Mouse (Mus musculus): ENCODE results near the gene Acvr2b. TPM values are rescaled to one million over a fixed set of nuclear protein-coding genes. Genes with fewer than 3 reads are reported as not detected.

Acvr2b gene
- polyA plus RNA-seq, 1 experiment: 6.2 TPM

DNA sequence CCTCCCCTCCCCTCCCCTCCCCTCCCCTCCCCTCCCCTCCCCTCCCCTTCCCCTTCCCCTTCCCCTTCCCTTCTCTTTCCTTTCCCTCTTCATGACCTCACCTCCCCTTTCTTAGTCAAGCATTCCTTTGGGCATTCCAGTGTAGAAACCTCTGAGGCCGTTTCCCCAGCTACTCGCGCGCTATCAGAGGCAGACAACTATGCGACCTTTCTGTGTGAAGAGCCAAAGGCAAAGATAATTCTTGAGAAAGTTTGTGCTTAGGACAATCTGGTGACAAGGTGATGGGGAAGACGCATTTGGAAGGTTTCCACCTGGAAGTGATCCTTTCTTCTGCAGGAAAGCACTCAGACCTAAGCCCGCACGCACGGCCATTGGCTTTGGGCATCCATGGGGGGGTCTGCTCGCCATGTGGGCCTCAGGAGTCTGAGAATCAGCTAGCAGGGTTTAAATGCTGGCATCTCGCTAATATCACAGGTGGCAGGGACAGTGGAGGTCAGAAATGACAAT is 70.5 kb downstream of the Acvr2b start:
- no peak overlapping the region for H3K4me3 ChIP-seq (ENCODE audit: insufficient read depth, low read depth, low read length)
- no peak for DNase-seq
- H3K4me1 ChIP-seq (ENCODE audit: control insufficient read depth, insufficient read depth, low read length): peaks cover 3% of the 10 kb centered on the region
- 69% methylated on average over 11 of the region's 11 CpGs for WGBS
- TF ChIP-seq POLR2A (IDR thresholded peaks at IDR 0.05; ENCODE audit: low read depth, low read length) (no peak), CTCF (conservative IDR thresholded peaks at IDR 0.05; ENCODE audit: insufficient read depth, insufficient read length, low read depth, low read length) (no peak)
- H3K36me3 ChIP-seq (ENCODE audit: control insufficient read depth, insufficient read depth, low read length): no peaks in the 10 kb centered on the region
- H3K27me3 ChIP-seq (replicated peaks; ENCODE audit: control insufficient read depth, insufficient read depth, low read length): no peaks in the 10 kb centered on the region
- no peak overlapping the region for H3K27ac ChIP-seq (ENCODE audit: insufficient read depth, low read depth, low read length)

DNA sequence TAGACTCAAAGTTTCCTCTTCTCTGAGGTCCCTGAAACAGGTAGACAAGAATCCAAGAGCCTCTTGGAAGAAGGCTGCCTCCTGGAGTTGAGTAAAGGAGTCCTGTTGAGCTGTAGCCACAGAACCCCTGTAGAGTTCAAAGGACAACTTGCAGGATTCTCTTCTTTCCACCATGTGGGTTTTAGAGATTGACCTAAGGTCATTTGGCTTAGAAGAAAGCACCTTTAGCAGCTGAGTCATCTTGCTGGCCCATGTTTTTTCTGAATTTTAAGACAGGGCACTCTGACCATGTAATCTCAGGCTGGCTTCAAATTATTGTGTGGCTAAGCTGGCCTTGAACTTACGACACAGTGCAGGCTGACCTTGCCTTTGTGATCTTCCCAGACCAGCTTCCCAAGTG is 71.1 kb downstream of the Acvr2b start:
- DNase-seq: peak; percentile 79
- H3K27me3 ChIP-seq (replicated peaks; ENCODE audit: control insufficient read depth, insufficient read depth, low read length): no peaks in the 10 kb centered on the region
- WGBS: 71% methylated on average over 1 of the region's 1 CpGs
- no peak overlapping the region for H3K4me3 ChIP-seq (ENCODE audit: insufficient read depth, low read depth, low read length)
- no peak for TF ChIP-seq CTCF (conservative IDR thresholded peaks at IDR 0.05; ENCODE audit: insufficient read depth, insufficient read length, low read depth, low read length)
- no peak for TF ChIP-seq POLR2A (IDR thresholded peaks at IDR 0.05; ENCODE audit: low read depth, low read length)
- H3K27ac ChIP-seq (ENCODE audit: insufficient read depth, low read depth, low read length): no peak overlapping the region
- no peaks in the 10 kb centered on the region for H3K36me3 ChIP-seq (ENCODE audit: control insufficient read depth, insufficient read depth, low read length)
- peaks cover 3% of the 10 kb centered on the region for H3K4me1 ChIP-seq (ENCODE audit: control insufficient read depth, insufficient read depth, low read length)

DNA sequence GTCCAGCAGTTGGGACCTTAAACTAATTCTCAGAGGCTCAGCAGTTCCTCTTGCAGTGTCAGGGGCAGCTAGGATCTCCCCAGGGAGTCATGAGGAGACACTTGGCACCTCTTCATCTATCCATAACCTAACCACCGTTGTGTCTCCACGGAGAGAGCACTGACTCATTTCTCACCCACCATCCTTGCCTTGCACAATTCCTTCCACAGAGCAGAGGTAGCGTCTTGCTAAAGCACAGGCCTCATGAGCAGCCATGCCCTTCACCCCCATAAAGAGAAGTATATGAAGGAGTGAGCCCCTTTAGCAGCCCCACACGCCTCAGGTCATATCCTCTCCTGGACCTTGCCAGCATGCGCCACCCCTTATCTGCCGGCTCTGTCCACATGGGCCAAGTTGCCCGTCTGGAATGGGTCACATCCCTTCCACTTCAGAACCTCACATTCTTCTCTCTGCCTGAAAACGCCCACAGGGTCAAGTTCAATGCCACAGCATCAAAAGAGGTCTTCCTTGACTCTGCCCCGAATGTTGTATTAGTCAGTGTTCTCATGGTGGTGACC is 71.8 kb downstream of the Acvr2b start:
- no peak for DNase-seq
- 71% methylated on average over 9 of the region's 9 CpGs for WGBS

DNA sequence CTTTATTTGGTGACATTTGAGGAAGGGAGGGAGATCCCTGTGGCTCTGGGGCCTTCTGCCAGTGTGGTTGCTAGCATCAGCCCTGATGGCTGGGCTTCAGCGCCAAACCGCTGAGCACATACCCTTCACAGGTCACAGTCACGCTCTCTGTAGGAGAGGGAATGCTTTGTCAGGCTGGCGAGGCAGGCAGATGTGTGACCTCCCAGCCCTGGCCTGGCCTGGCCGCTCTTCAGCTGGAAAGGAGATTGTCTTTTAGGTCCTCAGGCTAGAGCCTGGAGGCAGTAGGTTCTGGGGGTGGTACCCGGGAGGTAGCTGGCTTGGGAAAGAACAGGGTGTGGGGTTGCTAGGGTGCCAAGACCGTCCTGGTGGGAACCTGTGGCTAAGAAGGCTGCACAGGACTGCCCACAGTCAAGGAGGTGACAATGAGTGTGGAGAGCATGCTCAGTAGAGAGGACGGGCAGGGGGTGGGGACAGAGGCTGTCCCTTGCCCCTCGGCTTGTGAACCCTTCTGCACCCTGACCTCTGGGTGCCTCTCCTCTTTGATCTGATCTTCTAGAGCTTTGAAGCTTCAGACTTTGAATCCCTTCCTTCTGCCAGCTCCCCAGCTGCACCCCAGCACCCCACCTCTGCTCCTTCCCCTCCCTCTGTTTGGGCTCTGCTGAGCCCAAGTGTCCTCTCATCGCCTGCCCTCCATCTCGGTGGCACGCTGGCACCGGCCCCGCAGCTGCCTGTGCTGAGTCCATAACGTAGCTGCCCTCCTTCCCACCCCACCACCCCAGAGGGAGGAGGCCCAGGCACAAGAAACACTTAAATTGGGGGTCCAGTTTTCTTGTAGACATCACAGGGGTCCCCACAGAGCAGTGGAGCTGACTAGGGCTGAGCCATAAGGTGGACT is 73.0 kb downstream of the Acvr2b start:
- DNase-seq: peak; percentile 30
- H3K36me3 ChIP-seq (ENCODE audit: control insufficient read depth, insufficient read depth, low read length): no peaks in the 10 kb centered on the region
- H3K4me3 ChIP-seq (ENCODE audit: insufficient read depth, low read depth, low read length): no peak overlapping the region
- peaks cover 3% of the 10 kb centered on the region for H3K4me1 ChIP-seq (ENCODE audit: control insufficient read depth, insufficient read depth, low read length)
- no peak overlapping the region for H3K27ac ChIP-seq (ENCODE audit: insufficient read depth, low read depth, low read length)
- no peaks in the 10 kb centered on the region for H3K27me3 ChIP-seq (replicated peaks; ENCODE audit: control insufficient read depth, insufficient read depth, low read length)
- 57% methylated on average over 15 of the region's 15 CpGs for WGBS
- TF ChIP-seq CTCF (conservative IDR thresholded peaks at IDR 0.05; ENCODE audit: insufficient read depth, insufficient read length, low read depth, low read length) (no peak), POLR2A (IDR thresholded peaks at IDR 0.05; ENCODE audit: low read depth, low read length) (no peak)

More for the DNA sequence above, 71.8 kb downstream of the Acvr2b start:
- Histone ChIP-seq H3K4me1 (ENCODE audit: control insufficient read depth, insufficient read depth, low read length) (peaks cover 3% of the 10 kb centered on the region), H3K36me3 (ENCODE audit: control insufficient read depth, insufficient read depth, low read length) (no peaks in the 10 kb centered on the region), H3K27ac (ENCODE audit: insufficient read depth, low read depth, low read length) (no peak overlapping the region), H3K27me3 (replicated peaks; ENCODE audit: control insufficient read depth, insufficient read depth, low read length) (no peaks in the 10 kb centered on the region), H3K4me3 (ENCODE audit: insufficient read depth, low read depth, low read length) (no peak overlapping the region)
- TF ChIP-seq POLR2A (IDR thresholded peaks at IDR 0.05; ENCODE audit: low read depth, low read length) (no peak), CTCF (conservative IDR thresholded peaks at IDR 0.05; ENCODE audit: insufficient read depth, insufficient read length, low read depth, low read length) (no peak)

DNA sequence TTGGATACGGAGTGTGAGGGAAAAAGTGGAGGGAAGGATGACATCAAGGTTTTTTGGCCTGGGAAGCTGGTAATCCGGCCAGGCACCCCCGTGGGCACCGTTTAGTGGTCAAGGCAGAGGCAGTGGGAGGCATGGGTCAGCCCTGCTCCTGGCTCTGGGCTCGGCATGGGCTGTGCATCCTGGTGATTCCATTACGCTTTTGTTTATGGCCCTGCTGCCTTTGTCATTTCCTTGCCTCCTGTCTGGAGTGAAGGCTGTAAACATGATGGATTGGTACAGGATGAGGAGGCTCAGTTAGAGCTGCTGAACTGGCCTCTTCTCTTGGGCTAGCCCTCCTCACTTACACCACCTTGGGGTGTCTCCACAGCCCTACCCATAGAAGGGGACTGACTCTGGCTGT is 75.8 kb downstream of the Acvr2b start:
- 39% methylated on average over 6 of the region's 6 CpGs for WGBS
- DNase-seq: no peak
- H3K27ac ChIP-seq (ENCODE audit: insufficient read depth, low read depth, low read length): no peak overlapping the region
- H3K36me3 ChIP-seq (ENCODE audit: control insufficient read depth, insufficient read depth, low read length): no peaks in the 10 kb centered on the region
- H3K27me3 ChIP-seq (replicated peaks; ENCODE audit: control insufficient read depth, insufficient read depth, low read length): no peaks in the 10 kb centered on the region
- peaks cover 3% of the 10 kb centered on the region for H3K4me1 ChIP-seq (ENCODE audit: control insufficient read depth, insufficient read depth, low read length)
- TF ChIP-seq CTCF (conservative IDR thresholded peaks at IDR 0.05; ENCODE audit: insufficient read depth, insufficient read length, low read depth, low read length) (no peak), POLR2A (IDR thresholded peaks at IDR 0.05; ENCODE audit: low read depth, low read length) (no peak)
- H3K4me3 ChIP-seq (ENCODE audit: insufficient read depth, low read depth, low read length): no peak overlapping the region

DNA sequence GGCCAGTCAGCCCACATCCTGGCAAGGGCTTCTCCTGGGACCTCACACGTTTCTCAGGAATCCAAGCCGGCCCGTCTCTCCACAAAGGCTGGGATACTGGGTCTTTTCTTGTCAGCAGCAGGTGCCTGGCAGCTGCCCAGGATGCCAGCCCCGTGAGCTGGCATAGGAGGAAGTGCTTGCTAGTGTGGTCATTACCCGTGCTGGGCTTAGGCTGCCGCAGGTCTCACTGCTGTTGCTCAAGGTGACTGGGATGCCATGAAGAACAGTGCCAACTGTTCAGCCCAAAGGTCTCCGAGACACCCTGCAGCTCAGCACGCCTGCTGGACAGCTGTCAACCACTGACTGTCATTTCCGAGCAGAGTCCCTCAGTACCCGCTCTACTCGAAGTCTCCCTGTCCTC is 76.4 kb downstream of the Acvr2b start:
- WGBS: 56% methylated on average over 11 of the region's 11 CpGs
- TF ChIP-seq POLR2A (IDR thresholded peaks at IDR 0.05; ENCODE audit: low read depth, low read length): no peak
- TF ChIP-seq CTCF (conservative IDR thresholded peaks at IDR 0.05; ENCODE audit: insufficient read depth, insufficient read length, low read depth, low read length): no peak
- Histone ChIP-seq H3K4me3 (ENCODE audit: insufficient read depth, low read depth, low read length) (no peak overlapping the region), H3K27me3 (replicated peaks; ENCODE audit: control insufficient read depth, insufficient read depth, low read length) (no peaks in the 10 kb centered on the region), H3K36me3 (ENCODE audit: control insufficient read depth, insufficient read depth, low read length) (no peaks in the 10 kb centered on the region), H3K4me1 (ENCODE audit: control insufficient read depth, insufficient read depth, low read length) (peaks cover under 1% of the 10 kb centered on the region), H3K27ac (ENCODE audit: insufficient read depth, low read depth, low read length) (no peak overlapping the region)
- DNase-seq: peak; percentile 64

DNA sequence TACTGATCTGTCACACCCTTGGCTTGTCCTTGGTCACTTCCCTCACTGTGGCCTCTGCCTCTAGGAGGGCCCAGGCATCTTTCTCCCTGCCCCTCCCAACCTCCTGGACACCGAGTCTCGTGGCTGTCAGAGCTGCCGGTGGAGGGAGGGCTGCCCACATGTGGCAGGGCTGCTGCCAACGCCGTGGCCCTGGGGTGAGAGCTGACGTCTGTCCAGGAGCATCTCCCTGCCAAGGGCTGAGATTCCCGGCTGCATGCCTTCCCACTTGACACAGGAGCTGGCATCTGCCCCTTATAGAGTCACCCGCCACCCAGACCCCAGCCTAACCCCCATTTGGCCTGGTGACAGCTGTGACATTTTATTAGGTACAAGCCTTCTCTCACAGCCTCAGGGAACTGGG is 77.4 kb downstream of the Acvr2b start:
- no peak overlapping the region for H3K4me3 ChIP-seq (ENCODE audit: insufficient read depth, low read depth, low read length)
- H3K36me3 ChIP-seq (ENCODE audit: control insufficient read depth, insufficient read depth, low read length): no peaks in the 10 kb centered on the region
- peak; percentile 21 for DNase-seq
- 43% methylated on average over 8 of the region's 8 CpGs for WGBS
- H3K4me1 ChIP-seq (ENCODE audit: control insufficient read depth, insufficient read depth, low read length): no peaks in the 10 kb centered on the region
- H3K27ac ChIP-seq (ENCODE audit: insufficient read depth, low read depth, low read length): no peak overlapping the region
- no peak for TF ChIP-seq POLR2A (IDR thresholded peaks at IDR 0.05; ENCODE audit: low read depth, low read length)
- TF ChIP-seq CTCF (conservative IDR thresholded peaks at IDR 0.05; ENCODE audit: insufficient read depth, insufficient read length, low read depth, low read length): no peak
- no peaks in the 10 kb centered on the region for H3K27me3 ChIP-seq (replicated peaks; ENCODE audit: control insufficient read depth, insufficient read depth, low read length)
